Mouse (Mus musculus): ENCODE results near the gene Xkrx. TPM values are rescaled to one million over a fixed set of nuclear protein-coding genes. Genes with fewer than 3 reads are reported as not detected.

The Xkrx gene
- polyA plus RNA-seq (2015; fragmentation: Nextera tagmentation; extraction: Ambion mirVana), result 0.74 and 1.3 TPM in 2 replicates

DNA sequence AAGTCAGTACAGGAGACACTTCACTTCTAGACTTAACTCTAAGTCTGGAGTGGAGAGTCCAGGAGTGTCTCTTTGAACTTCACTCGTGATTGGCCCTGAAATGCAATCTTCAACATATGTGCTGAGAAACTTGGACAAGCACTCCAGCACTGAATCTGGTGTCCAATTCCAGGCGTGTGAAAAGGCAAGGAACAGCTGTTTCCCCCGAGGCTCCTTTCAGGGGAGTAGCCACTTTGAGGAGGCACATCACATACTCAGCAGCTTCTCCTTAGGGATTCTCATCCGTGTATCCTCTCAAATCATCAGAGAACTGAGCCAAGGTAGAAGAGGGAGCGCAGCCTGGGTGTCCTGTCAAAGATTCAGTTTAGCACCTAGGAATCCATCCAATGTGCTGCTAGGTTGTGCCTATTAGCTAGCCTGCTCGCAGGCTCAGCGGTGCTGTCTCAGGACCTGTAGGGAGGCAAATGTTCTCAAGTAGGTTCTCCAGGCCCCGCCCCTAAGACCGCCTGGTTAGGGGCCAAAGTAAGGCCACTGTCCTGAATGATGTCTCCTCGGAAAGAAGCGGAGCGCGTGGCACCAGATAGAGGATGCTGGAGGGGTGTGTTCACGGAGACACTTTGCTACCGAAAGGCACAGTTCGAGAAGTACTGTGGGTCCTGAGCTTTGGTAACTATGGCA lies at the start of gene Xkrx:
Gene Xkrx, minus strand, starts transcription at position 34 of the 678 bp plus-strand sequence.

DNA sequence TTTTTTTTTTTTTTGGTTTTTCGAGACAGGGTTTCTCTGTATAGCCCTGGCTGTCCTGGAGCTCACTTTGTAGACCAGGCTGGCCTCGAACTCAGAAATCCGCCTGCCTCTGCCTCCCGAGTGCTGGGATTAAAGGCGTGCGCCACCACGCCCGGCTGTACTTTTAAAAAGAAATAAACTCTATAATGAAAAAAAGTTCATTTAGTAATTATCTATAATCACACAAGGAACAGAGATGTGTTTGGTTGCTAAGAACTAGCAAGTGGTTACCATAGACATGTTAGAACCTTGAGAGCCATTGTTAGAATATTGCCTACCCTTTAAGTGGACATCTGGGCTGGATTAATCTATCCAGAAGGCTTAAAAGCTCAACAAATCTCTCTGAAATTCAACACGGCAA lies 25.3 kb upstream of the Xkrx start, which contains the start of gene Arl13a:
Gene Arl13a, plus strand, starts transcription at position 301 of the 400 bp plus-strand sequence.

Other genes starting within 250 kb of the Xkrx start
- 0.68 and 0.73 TPM in 2 replicates for gene Sytl4, start 180.3 kb downstream of the Xkrx start, polyA plus RNA-seq (2015; fragmentation: Nextera tagmentation; extraction: Ambion mirVana)
- gene Cstf2, start 102.9 kb downstream of the Xkrx start, polyA plus RNA-seq (2015; fragmentation: Nextera tagmentation; extraction: Ambion mirVana), result 51.9 and 55.3 TPM in 2 replicates
- gene Arl13a, start 25.4 kb upstream of the Xkrx start, polyA plus RNA-seq (2015; fragmentation: Nextera tagmentation; extraction: Ambion mirVana), result not detected in 2 replicates
- 0.11 TPM in 1 of 2 replicates, not detected in the other for gene Nox1, start 59.9 kb upstream of the Xkrx start, polyA plus RNA-seq (2015; fragmentation: Nextera tagmentation; extraction: Ambion mirVana)
- 5.9 and 6.3 TPM in 2 replicates for gene Trmt2b, start 114.9 kb upstream of the Xkrx start, polyA plus RNA-seq (2015; fragmentation: Nextera tagmentation; extraction: Ambion mirVana)
- gene Tmem35a, start 133.1 kb upstream of the Xkrx start, polyA plus RNA-seq (2015; fragmentation: Nextera tagmentation; extraction: Ambion mirVana), result 110 and 112 TPM in 2 replicates
- gene Cenpi, start 146.0 kb upstream of the Xkrx start, polyA plus RNA-seq (2015; fragmentation: Nextera tagmentation; extraction: Ambion mirVana), result 4.2 and 5.0 TPM in 2 replicates
- 8.6 and 11.6 TPM in 2 replicates for gene Drp2, start 242.5 kb upstream of the Xkrx start, polyA plus RNA-seq (2015; fragmentation: Nextera tagmentation; extraction: Ambion mirVana)

All from neural tube, postnatal 0 days (tissue).